23 mouse cellular contexts compared by ENCODE assay signal in the genomic region with DNA sequence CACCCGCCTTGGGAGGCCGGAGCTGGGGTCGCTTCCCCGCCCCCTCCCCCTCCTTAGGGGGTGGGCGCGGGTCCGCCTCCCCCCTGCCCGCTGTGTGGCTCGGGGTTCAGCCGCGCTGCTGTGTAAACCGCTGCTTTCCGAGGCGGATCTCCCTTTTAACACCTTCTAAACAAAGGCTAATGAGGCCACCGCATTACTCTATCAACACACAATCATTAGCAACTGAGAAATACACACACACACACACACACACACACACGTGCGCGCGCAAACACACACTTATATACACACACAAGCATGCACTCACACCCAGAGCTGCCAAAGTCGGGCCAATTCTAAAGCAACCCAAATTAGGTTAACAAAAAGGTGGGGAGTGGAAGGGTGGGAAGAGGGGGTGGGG. TPM values are rescaled to one million over a fixed set of nuclear protein-coding genes. Genes with fewer than 3 reads are reported as not detected.
DNase-seq lines count a peak whose midpoint lies in the region; ATAC-seq and TF ChIP-seq lines count a peak whose summit lies in the region.
"Had no signal": no experiment of that assay in that cellular context is flagged by ENCODE, and none has a peak within 500 bp of the region (broad histone marks: within the 10 kb centered on the region; RNA-seq: fewer than 3 reads in every experiment).

No protein-coding gene starts in this region.

- no peak overlapping the region for H3K27ac ChIP-seq in forebrain, embryonic 14.5 days (ENCODE audit: low read depth, low read length)
- H3K27ac ChIP-seq in hindbrain, postnatal 0 days: peak overlapping the region; percentile 82
- peak overlapping the region; percentile 85 for H3K27ac ChIP-seq in midbrain, postnatal 0 days (ENCODE audit: low read depth, low read length)
- H3K27ac ChIP-seq: embryonic facial prominence, embryonic 12.5 days; limb, embryonic 12.5 days; liver, embryonic 15.5 days; stomach, embryonic 15.5 days had no signal

- TF ChIP-seq CTCF in brain, embryonic 14.5 days (IDR thresholded peaks at IDR 0.05; ENCODE audit: borderline replicate concordance, extremely low read depth, insufficient read depth, insufficient read length): no peak
- TF ChIP-seq CTCF in hindbrain, postnatal 0 days (IDR thresholded peaks at IDR 0.05; ENCODE audit: low read depth): no peak
- TF ChIP-seq CTCF in midbrain, postnatal 0 days (IDR thresholded peaks at IDR 0.05): no peak

- peak overlapping the region; percentile 26 for H3K4me2 ChIP-seq in forebrain, embryonic 14.5 days (ENCODE audit: low read length)
- peak overlapping the region; percentile 51 for H3K4me2 ChIP-seq in hindbrain, postnatal 0 days (ENCODE audit: low read depth, low read length)
- peak overlapping the region; percentile 57 for H3K4me2 ChIP-seq in midbrain, postnatal 0 days (ENCODE audit: low read depth, low read length, poor library complexity, severe bottlenecking)
- H3K4me2 ChIP-seq: embryonic facial prominence, embryonic 12.5 days; heart, embryonic 11.5 days; limb, embryonic 12.5 days; liver, embryonic 15.5 days; stomach, embryonic 15.5 days had no signal

- H3K27me3 ChIP-seq in forebrain, embryonic 14.5 days (replicated peaks; ENCODE audit: control insufficient read depth, insufficient read depth, low read length): peaks cover 62% of the 10 kb centered on the region
- H3K27me3 ChIP-seq in hindbrain, postnatal 0 days (ENCODE audit: insufficient read depth, low read length): peaks cover 52% of the 10 kb centered on the region
- H3K27me3 ChIP-seq in midbrain, postnatal 0 days (ENCODE audit: insufficient read depth, low read length): peaks cover 47% of the 10 kb centered on the region

- H3K4me1 ChIP-seq in forebrain, embryonic 14.5 days (ENCODE audit: control insufficient read depth, insufficient read depth, low read length): peaks cover 8% of the 10 kb centered on the region; the same call in 1 of the 2 replicates
- no peaks in the 10 kb centered on the region for H3K4me1 ChIP-seq in hindbrain, postnatal 0 days (ENCODE audit: insufficient read depth, low read length)
- H3K4me1 ChIP-seq in midbrain, postnatal 0 days (ENCODE audit: insufficient read depth, low read length): no peaks in the 10 kb centered on the region
- H3K4me1 ChIP-seq: limb, embryonic 12.5 days; liver, embryonic 15.5 days; stomach, embryonic 15.5 days had no signal

- peak; percentile 43 for DNase-seq in brain, embryonic 14.5 days (ENCODE audit: low read depth)
- DNase-seq in forebrain, embryonic 14.5 days (ENCODE audit: low spot score): no peak
- no peak for DNase-seq in hindbrain, postnatal 0 days (ENCODE audit: low spot score)
- no peak for DNase-seq in midbrain, postnatal 0 days (ENCODE audit: low spot score)
- no peak for DNase-seq in yolk sac, embryonic 10.5 days (ENCODE audit: low spot score)
- no peak for DNase-seq in T-cell, adult 2 months (ENCODE audit: low spot score)
- DNase-seq in cerebellum, postnatal 4 days (ENCODE audit: low spot score in 2 of 2): no peak
- DNase-seq: cerebellum, postnatal 25 days; gastrocnemius, postnatal 14 days; kidney, adult 2 months; kidney, postnatal 4 days; lung, postnatal 14 days; right cerebral cortex, adult 18-20 months had no signal

- no peak overlapping the region for H3K4me3 ChIP-seq in forebrain, embryonic 14.5 days (ENCODE audit: low read depth, low read length)
- peak overlapping the region; percentile 30 for H3K4me3 ChIP-seq in hindbrain, postnatal 0 days (ENCODE audit: low read length)
- peak overlapping the region; percentile 32 for H3K4me3 ChIP-seq in midbrain, postnatal 0 days (ENCODE audit: low read depth, low read length)
- H3K4me3 ChIP-seq: embryonic facial prominence, embryonic 12.5 days; limb, embryonic 12.5 days; liver, embryonic 15.5 days; stomach, embryonic 15.5 days had no signal

- no peak for TF ChIP-seq POLR2A in brain, embryonic 14.5 days (IDR thresholded peaks at IDR 0.05; ENCODE audit: borderline replicate concordance, extremely low read depth, insufficient read depth, insufficient read length, poor library complexity, severe bottlenecking)

- no peaks in the 10 kb centered on the region for H3K9me3 ChIP-seq in forebrain, embryonic 14.5 days (replicated peaks; ENCODE audit: control insufficient read depth, low read length)
- no peaks in the 10 kb centered on the region for H3K9me3 ChIP-seq in hindbrain, postnatal 0 days (ENCODE audit: low read length)
- no peaks in the 10 kb centered on the region for H3K9me3 ChIP-seq in midbrain, postnatal 0 days (ENCODE audit: low read length)
- H3K9me3 ChIP-seq: embryonic facial prominence, embryonic 12.5 days; limb, embryonic 12.5 days; liver, embryonic 15.5 days; stomach, embryonic 15.5 days had no signal

- WGBS in forebrain, embryonic 14.5 days: 0% methylated on average over 12 of the region's 20 CpGs
- WGBS in hindbrain, postnatal 0 days: under 1% methylated on average over 16 of the region's 20 CpGs
- WGBS in midbrain, postnatal 0 days: 2% methylated on average over 12 of the region's 20 CpGs

- H3K9ac ChIP-seq in forebrain, embryonic 14.5 days (ENCODE audit: low read length): no peak overlapping the region
- H3K9ac ChIP-seq in hindbrain, postnatal 0 days (replicated peaks; ENCODE audit: low read length): peak overlapping the region; percentile 53
- peak overlapping the region; percentile 68 for H3K9ac ChIP-seq in midbrain, postnatal 0 days (replicated peaks; ENCODE audit: low read length, poor library complexity, severe bottlenecking)
- H3K9ac ChIP-seq: embryonic facial prominence, embryonic 12.5 days; limb, embryonic 12.5 days; liver, embryonic 15.5 days; stomach, embryonic 15.5 days had no signal

- ATAC-seq in forebrain, embryonic 14.5 days: no peak
- no peak for ATAC-seq in hindbrain, postnatal 0 days
- ATAC-seq in midbrain, postnatal 0 days (ENCODE audit: low FRiP score): no peak

- H3K36me3 ChIP-seq in forebrain, embryonic 14.5 days (ENCODE audit: control insufficient read depth, insufficient read depth, low read length): no peaks in the 10 kb centered on the region
- no peaks in the 10 kb centered on the region for H3K36me3 ChIP-seq in hindbrain, postnatal 0 days (ENCODE audit: insufficient read depth, low read length)
- no peaks in the 10 kb centered on the region for H3K36me3 ChIP-seq in midbrain, postnatal 0 days (ENCODE audit: insufficient read depth, low read length)
- H3K36me3 ChIP-seq: embryonic facial prominence, embryonic 12.5 days; limb, embryonic 12.5 days; liver, embryonic 15.5 days; stomach, embryonic 15.5 days had no signal

RNA-seq across cellular contexts. Expression of a gene that starts 5.8 kb away (rescaled TPM):
- polyA plus RNA-seq in brain, embryonic 14.5 days (2012; rRNA removed): 9.3 and 30.0 TPM in 2 replicates
- polyA plus RNA-seq in forebrain, embryonic 14.5 days (2014; fragmentation: Nextera tagmentation; extraction: Ambion mirVana): 3.5 and 5.1 TPM in 2 replicates
- total RNA-seq in hindbrain, postnatal 0 days (2014; rRNA removed): 26.2 and 31.0 TPM in 2 replicates
- polyA plus RNA-seq in hindbrain, postnatal 0 days (2015; fragmentation: Nextera tagmentation; extraction: Ambion mirVana): 14.0 and 15.2 TPM in 2 replicates
- 27.0 and 30.3 TPM in 2 replicates for total RNA-seq in midbrain, postnatal 0 days (2014; rRNA removed)
- 13.9 and 14.7 TPM in 2 replicates for polyA plus RNA-seq in midbrain, postnatal 0 days (2015; fragmentation: Nextera tagmentation; extraction: Ambion mirVana)
- total RNA-seq: adrenal gland, postnatal 4 days; gastrocnemius, postnatal 14 days; hematopoietic stem cell, adult 5-6 weeks; layer of hippocampus, postnatal 25 days; megakaryocyte-erythroid progenitor cell, adult 5-6 weeks; neutrophil, adult 5-6 weeks had no signal
- polyA plus RNA-seq: kidney, adult 2 months; limb, embryonic 12.5 days; liver, embryonic 15.5 days had no signal

RNA-seq across cellular contexts. Expression of a gene that starts 46.9 kb away (rescaled TPM):
- polyA plus RNA-seq in brain, embryonic 14.5 days (2012; rRNA removed): 8.6 and 8.9 TPM in 2 replicates
- 2.2 and 3.2 TPM in 2 replicates for polyA plus RNA-seq in forebrain, embryonic 14.5 days (2014; fragmentation: Nextera tagmentation; extraction: Ambion mirVana)
- 4.6 and 6.0 TPM in 2 replicates for total RNA-seq in hindbrain, postnatal 0 days (2014; rRNA removed)
- polyA plus RNA-seq in hindbrain, postnatal 0 days (2015; fragmentation: Nextera tagmentation; extraction: Ambion mirVana): 7.8 and 8.1 TPM in 2 replicates
- total RNA-seq in midbrain, postnatal 0 days (2014; rRNA removed): 3.4 and 4.4 TPM in 2 replicates
- 5.8 and 6.0 TPM in 2 replicates for polyA plus RNA-seq in midbrain, postnatal 0 days (2015; fragmentation: Nextera tagmentation; extraction: Ambion mirVana)
- total RNA-seq: neutrophil, adult 5-6 weeks had no signal

RNA-seq across cellular contexts. Expression of a gene that starts 50.6 kb away (rescaled TPM):
- not detected in 2 replicates for polyA plus RNA-seq in brain, embryonic 14.5 days (2012; rRNA removed)
- not detected in 2 replicates for polyA plus RNA-seq in forebrain, embryonic 14.5 days (2014; fragmentation: Nextera tagmentation; extraction: Ambion mirVana)
- total RNA-seq in hindbrain, postnatal 0 days (2014; rRNA removed): 0.50 TPM in 1 of 2 replicates, not detected in the other
- polyA plus RNA-seq in hindbrain, postnatal 0 days (2015; fragmentation: Nextera tagmentation; extraction: Ambion mirVana): 0.20 and 0.59 TPM in 2 replicates
- not detected in 2 replicates for total RNA-seq in midbrain, postnatal 0 days (2014; rRNA removed)
- polyA plus RNA-seq in midbrain, postnatal 0 days (2015; fragmentation: Nextera tagmentation; extraction: Ambion mirVana): 0.17 and 0.23 TPM in 2 replicates
- total RNA-seq: gastrocnemius, postnatal 14 days; hematopoietic stem cell, adult 5-6 weeks; megakaryocyte-erythroid progenitor cell, adult 5-6 weeks; neutrophil, adult 5-6 weeks had no signal
- polyA plus RNA-seq: embryonic facial prominence, embryonic 12.5 days; heart, embryonic 11.5 days; kidney, adult 2 months; limb, embryonic 12.5 days had no signal
